Mouse (Mus musculus) limb, embryonic 15.5 days (tissue): ENCODE data around the gene Ramp1. TPM values are rescaled to one million over a fixed set of nuclear protein-coding genes. Genes with fewer than 3 reads are reported as not detected.

ENCODE experiments used
- ATAC-seq: fragments of 200-750 bp; cut with Nextera tagmentation; 2 replicates; pipeline ENCODE4 v1.8.0; 2017; ENCODE audit warnings: low read depth, moderate TSS enrichment; ENCODE audit not compliant: insufficient number of reproducible peaks, low FRiP score, low TSS enrichment
- H3K27ac ChIP-seq: fragments of 300-500 bp; sonication (generic); 2 replicates; pipeline ENCODE4 v1.5.1; 2015; ENCODE audit warnings: moderate library complexity, mild to moderate bottlenecking, inconsistent platforms
- H3K27me3 ChIP-seq: fragments of 300-500 bp; sonication (generic); 2 replicates; pipeline ENCODE4 v1.6.1; 2015; ENCODE audit warnings: inconsistent platforms
- H3K36me3 ChIP-seq: fragments of 300-500 bp; sonication (generic); 2 replicates; pipeline ENCODE4 v1.6.1; 2015; ENCODE audit warnings: inconsistent platforms
- H3K4me1 ChIP-seq: fragments of 300-500 bp; sonication (generic); 2 replicates; pipeline ENCODE4 v1.6.1; 2015; ENCODE audit warnings: inconsistent platforms
- H3K4me2 ChIP-seq: fragments of 300-500 bp; sonication (generic); 2 replicates; pipeline ENCODE4 v1.6.1; 2015; ENCODE audit warnings: mild to moderate bottlenecking, inconsistent platforms
- H3K4me3 ChIP-seq: fragments of 300-500 bp; sonication (generic); 2 replicates; pipeline ENCODE4 v1.5.1; 2015; ENCODE audit warnings: mild to moderate bottlenecking, inconsistent platforms
- H3K9ac ChIP-seq: fragments of 300-500 bp; sonication (generic); 2 replicates; pipeline ENCODE4 v1.6.1; 2015; ENCODE audit warnings: inconsistent platforms
- H3K9me3 ChIP-seq: fragments of 300-500 bp; sonication (generic); 2 replicates; pipeline ENCODE4 v1.6.1; 2016; ENCODE audit warnings: inconsistent platforms
- WGBS: fragments of 180-500 bp; shearing (Covaris S2); methylation state at CpG from one replicate; pipeline ENCODE4 v1.1.7; 2015; 5-methylcytosine and 5-hydroxymethylcytosine counted together
- polyA plus RNA-seq: library from polyadenylated mRNA; unstranded; fragments of >200 nt; fragmentation: Nextera tagmentation; extraction: Ambion mirVana; gene quantifications from 2 replicates; pipeline ENCODE4 v1.2.1, GENCODE M21; 2015

The Ramp1 gene
- polyA plus RNA-seq, 1 experiment from 2014 or later: 9.6 TPM

- under 1% methylated on average over 43 of the region's 43 CpGs for WGBS
- H3K27me3 ChIP-seq: no peaks in the 10 kb centered on the region
- no peaks in the 10 kb centered on the region for H3K9me3 ChIP-seq
- peak; percentile 99 for ATAC-seq
- H3K4me3 ChIP-seq: peak within 1 kb of the TSS; percentile 96
- peak within 1 kb of the TSS; percentile 93 for H3K9ac ChIP-seq
- H3K36me3 ChIP-seq: peaks cover 4% of the 10 kb centered on the region; the same call in 1 of the 2 replicates
- peak within 1 kb of the TSS; percentile 70 for H3K4me2 ChIP-seq
- peaks cover 23% of the 10 kb centered on the region for H3K4me1 ChIP-seq
- H3K27ac ChIP-seq: peak within 1 kb of the TSS; percentile 91
Measured at GRCm38 (mm10) chr1:91249564-91250414, 70.2 kb downstream of the Ramp1 start, which contains the start of gene Ube2f. Gene Ube2f, plus strand, starts transcription at chr1:91250304.

GRCm38 (mm10) chr1:91250415-91251147, 71.0 kb downstream of the Ramp1 start:
- no peaks in the 10 kb centered on the region for H3K9me3 ChIP-seq
- under 1% methylated on average over 68 of the region's 70 CpGs for WGBS
- H3K27ac ChIP-seq: peak overlapping the region; percentile 91
- H3K9ac ChIP-seq: peak overlapping the region; percentile 93
- peaks cover 4% of the 10 kb centered on the region; the same call in 1 of the 2 replicates for H3K36me3 ChIP-seq
- peaks cover 23% of the 10 kb centered on the region for H3K4me1 ChIP-seq
- H3K4me2 ChIP-seq: peak overlapping the region; percentile 70
- peak; percentile 21; the same call in 1 of the 2 replicates for ATAC-seq
- no peaks in the 10 kb centered on the region for H3K27me3 ChIP-seq
- H3K4me3 ChIP-seq: peak overlapping the region; percentile 96

- H3K9me3 ChIP-seq: no peaks in the 10 kb centered on the region
- H3K4me3 ChIP-seq: peak overlapping the region; percentile 96
- peaks cover 4% of the 10 kb centered on the region; the same call in 1 of the 2 replicates for H3K36me3 ChIP-seq
- peak overlapping the region; percentile 93 for H3K9ac ChIP-seq
- H3K27me3 ChIP-seq: no peaks in the 10 kb centered on the region
- H3K4me1 ChIP-seq: peaks cover 23% of the 10 kb centered on the region
- peak overlapping the region; percentile 91 for H3K27ac ChIP-seq
- WGBS: 45% methylated on average over 5 of the region's 5 CpGs
- ATAC-seq: no peak
- H3K4me2 ChIP-seq: peak overlapping the region; percentile 70
Measured at GRCm38 (mm10) chr1:91251148-91251650, 71.6 kb downstream of the Ramp1 start.

- 62% methylated on average over 8 of the region's 8 CpGs for WGBS
- H3K9me3 ChIP-seq: no peaks in the 10 kb centered on the region
- H3K27ac ChIP-seq: no peak overlapping the region
- H3K9ac ChIP-seq: no peak overlapping the region
- H3K4me3 ChIP-seq: no peak overlapping the region
- H3K4me2 ChIP-seq: peak overlapping the region; percentile 70
- no peak for ATAC-seq
- H3K27me3 ChIP-seq: no peaks in the 10 kb centered on the region
- peaks cover 4% of the 10 kb centered on the region; the same call in 1 of the 2 replicates for H3K36me3 ChIP-seq
- H3K4me1 ChIP-seq: peaks cover 23% of the 10 kb centered on the region
Measured at GRCm38 (mm10) chr1:91251927-91252326, 72.3 kb downstream of the Ramp1 start.

- H3K27ac ChIP-seq: no peak overlapping the region
- no peak overlapping the region for H3K4me2 ChIP-seq
- ATAC-seq: no peak
- no peaks in the 10 kb centered on the region for H3K27me3 ChIP-seq
- H3K9me3 ChIP-seq: no peaks in the 10 kb centered on the region
- H3K4me3 ChIP-seq: no peak overlapping the region
- no peak overlapping the region for H3K9ac ChIP-seq
- 0 out of 2 replicates have a peak, but pooled peaks cover 3% of the 10 kb centered on the region for H3K4me1 ChIP-seq
- H3K36me3 ChIP-seq: peaks cover 4% of the 10 kb centered on the region; the same call in 1 of the 2 replicates
Measured at GRCm38 (mm10) chr1:91257918-91258317, 78.3 kb downstream of the Ramp1 start.

GRCm38 (mm10) chr1:91259794-91260193, 80.2 kb downstream of the Ramp1 start:
- Histone ChIP-seq H3K27me3 (no peaks in the 10 kb centered on the region), H3K36me3 (no peaks in the 10 kb centered on the region; the same call in 1 of the 2 replicates), H3K9ac (no peak overlapping the region), H3K27ac (no peak overlapping the region), H3K4me2 (no peak overlapping the region), H3K4me1 (0 out of 2 replicates have a peak, but pooled peaks cover 3% of the 10 kb centered on the region), H3K9me3 (no peaks in the 10 kb centered on the region), H3K4me3 (no peak overlapping the region)
- WGBS: 87% methylated on average over 5 of the region's 5 CpGs
- ATAC-seq: no peak

GRCm38 (mm10) chr1:91262508-91262907, 82.9 kb downstream of the Ramp1 start:
- no peak overlapping the region for H3K9ac ChIP-seq
- no peak overlapping the region for H3K4me2 ChIP-seq
- no peaks in the 10 kb centered on the region for H3K27me3 ChIP-seq
- H3K9me3 ChIP-seq: no peaks in the 10 kb centered on the region
- 91% methylated on average over 7 of the region's 7 CpGs for WGBS
- H3K4me3 ChIP-seq: no peak overlapping the region
- peaks cover 23% of the 10 kb centered on the region for H3K36me3 ChIP-seq
- H3K4me1 ChIP-seq: no peaks in the 10 kb centered on the region
- no peak overlapping the region for H3K27ac ChIP-seq
- ATAC-seq: no peak

- Histone ChIP-seq H3K27me3 (no peaks in the 10 kb centered on the region), H3K9me3 (no peaks in the 10 kb centered on the region), H3K9ac (no peak overlapping the region), H3K36me3 (peaks cover 25% of the 10 kb centered on the region), H3K4me1 (no peaks in the 10 kb centered on the region; the same call in 1 of the 2 replicates), H3K27ac (peak overlapping the region; percentile 47), H3K4me3 (no peak overlapping the region), H3K4me2 (no peak overlapping the region)
- 79% methylated on average over 2 of the region's 2 CpGs for WGBS
- peak; percentile 71 for ATAC-seq
Measured at GRCm38 (mm10) chr1:91272260-91272659, 92.6 kb downstream of the Ramp1 start.

Other genes with a start within 250 kb of the Ramp1 start
- not detected in 2 replicates for gene Prlh, start 226.7 kb upstream of the Ramp1 start, polyA plus RNA-seq
- 2.4 and 2.5 TPM in 2 replicates for gene Rab17, start 210.2 kb upstream of the Ramp1 start, polyA plus RNA-seq
- gene Lrrfip1, start 181.1 kb upstream of the Ramp1 start, polyA plus RNA-seq: 56.8 and 72.0 TPM in 2 replicates
- 0.65 and 0.94 TPM in 2 replicates for gene Rbm44, start 34.7 kb upstream of the Ramp1 start, polyA plus RNA-seq
- gene Ube2f, start 70.5 kb downstream of the Ramp1 start, polyA plus RNA-seq: 64.1 and 64.4 TPM in 2 replicates
- gene Scly, start 118.5 kb downstream of the Ramp1 start, polyA plus RNA-seq: 12.7 and 14.8 TPM in 2 replicates
- gene Espnl, start 142.3 kb downstream of the Ramp1 start, polyA plus RNA-seq: 0.04 TPM in 2 replicates
- gene Klhl30, start 171.2 kb downstream of the Ramp1 start, polyA plus RNA-seq: 2.1 and 7.7 TPM in 2 replicates
- 1.6 and 2.1 TPM in 2 replicates for gene Erfe, start 186.6 kb downstream of the Ramp1 start, polyA plus RNA-seq
- gene Ilkap, start 219.0 kb downstream of the Ramp1 start, polyA plus RNA-seq: 143 and 155 TPM in 2 replicates
- gene Hes6, start 234.2 kb downstream of the Ramp1 start, polyA plus RNA-seq: 73.6 and 91.2 TPM in 2 replicates